Mouse (Mus musculus): ENCODE measurements at regions not wholly inside any gene's neighbourhood (a gene's known extent, or its start where the extent isn't known, plus 50 kb on each side); places are given as distances from the start of the nearest gene placed in this dataset.

- Histone ChIP-seq H3K27ac (ENCODE audit: control insufficient read depth, low read depth, low read length) (no peak overlapping the region), H3K27me3 (ENCODE audit: control insufficient read depth in 1 of 2, insufficient read depth in 2 of 2, low read length in 2 of 2) (no peaks in the 10 kb centered on the region; a peak in 1 of 4 replicates)
Measured at GRCm38 (mm10) chr7:129134661-129135215, 122.1 kb upstream of the Plpp4 start.

GRCm38 (mm10) chr7:129137303-129137990, 119.4 kb upstream of the Plpp4 start:
- no peaks in the 10 kb centered on the region for H3K79me2 ChIP-seq (ENCODE audit: control insufficient read depth, insufficient read depth, low read length, poor library complexity)
- H3K4me1 ChIP-seq (ENCODE audit: control insufficient read depth in 1 of 2, insufficient read depth in 2 of 2, low read length in 2 of 2) = no peaks in the 10 kb centered on the region
- H3K27me3 ChIP-seq (ENCODE audit: control insufficient read depth in 1 of 2, insufficient read depth in 2 of 2, low read length in 2 of 2) = no peaks in the 10 kb centered on the region; a peak in 1 of 4 replicates
- no peak for DNase-seq (ENCODE audit: low read depth, low spot score)
- TF ChIP-seq ZKSCAN1 (IDR thresholded peaks at IDR 0.05; ENCODE audit: low read depth, low read length) (no peak), MYC (IDR thresholded peaks at IDR 0.05; ENCODE audit: low read depth, low read length) (no peak), SIN3A (IDR thresholded peaks at IDR 0.05; ENCODE audit: low read length) (no peak), ZNF384 (IDR thresholded peaks at IDR 0.05; ENCODE audit: low read depth, low read length) (no peak), MAX (IDR thresholded peaks at IDR 0.05; ENCODE audit: low read length) (no peak), E2F4 (IDR thresholded peaks at IDR 0.05; ENCODE audit: borderline replicate concordance, low read depth, low read length) (no peak), RCOR1 (IDR thresholded peaks at IDR 0.05; ENCODE audit: low read depth, low read length) (no peak), SMC3 (IDR thresholded peaks at IDR 0.05; ENCODE audit: low read depth, low read length) (no peak), NELFE (IDR thresholded peaks at IDR 0.05; ENCODE audit: low read depth, low read length) (no peak), GABPA (IDR thresholded peaks at IDR 0.05; ENCODE audit: low read depth, low read length) (no peak), BHLHE40 (IDR thresholded peaks at IDR 0.05; ENCODE audit: borderline replicate concordance, low read depth, low read length) (no peak), NRF1 (IDR thresholded peaks at IDR 0.05; ENCODE audit: insufficient read depth, low read depth, low read length, poor library complexity, severe bottlenecking) (no peak), MEF2A (IDR thresholded peaks at IDR 0.05; ENCODE audit: extremely low read depth, insufficient replicate concordance, low read depth, low read length, poor library complexity, severe bottlenecking) (no peak), USF1 (IDR thresholded peaks at IDR 0.05; ENCODE audit: low read depth, low read length) (no peak), CTCF (IDR thresholded peaks at IDR 0.05 in 2 of 3, conservative IDR thresholded peaks at IDR 0.05 in 1 of 3; ENCODE audit: control insufficient read depth in 1 of 3, insufficient read depth in 1 of 3, low read depth in 2 of 3, low read length in 3 of 3, poor library complexity in 1 of 3, severe bottlenecking in 1 of 3) (no peak), POLR2AphosphoS2 (IDR thresholded peaks at IDR 0.05; ENCODE audit: low read length) (no peak)
- no peak overlapping the region for H3K9ac ChIP-seq (ENCODE audit: control insufficient read depth, low read depth, low read length, poor library complexity, severe bottlenecking)
- no peak overlapping the region for H3K27ac ChIP-seq (ENCODE audit: control insufficient read depth, low read depth, low read length)
- no peaks in the 10 kb centered on the region for H3K9me3 ChIP-seq (replicated peaks; ENCODE audit: insufficient read depth, low read length)
- H3K36me3 ChIP-seq (ENCODE audit: control insufficient read depth in 1 of 2, insufficient read depth in 2 of 2, low read length in 2 of 2) = no peaks in the 10 kb centered on the region
- H3K4me3 ChIP-seq (ENCODE audit: control insufficient read depth in 1 of 2, insufficient read depth in 1 of 2, low read depth in 2 of 2, low read length in 2 of 2) = no peak overlapping the region

More at GRCm38 (mm10) chr7:129134661-129135215, 122.1 kb upstream of the Plpp4 start:
- TF ChIP-seq KAT2A (conservative IDR thresholded peaks at IDR 0.05; ENCODE audit: low read depth, low read length) (no peak), GATA1 (IDR thresholded peaks at IDR 0.05; ENCODE audit: low read depth, low read length) (no peak), TCF12 (IDR thresholded peaks at IDR 0.05; ENCODE audit: low read depth, low read length) (no peak), ELF1 (IDR thresholded peaks at IDR 0.05; ENCODE audit: low read depth, low read length) (no peak), USF2 (IDR thresholded peaks at IDR 0.05; ENCODE audit: borderline replicate concordance in 1 of 2, insufficient read depth in 1 of 2, low read depth in 1 of 2, low read length in 2 of 2) (no peak), EP300 (IDR thresholded peaks at IDR 0.05; ENCODE audit: low read depth in 1 of 2, low read length in 2 of 2) (no peak), NRF1 (IDR thresholded peaks at IDR 0.05; ENCODE audit: insufficient read depth, low read depth, low read length, poor library complexity, severe bottlenecking) (no peak), MAX (IDR thresholded peaks at IDR 0.05; ENCODE audit: low read length) (no peak), CTCF (IDR thresholded peaks at IDR 0.05 in 2 of 3, conservative IDR thresholded peaks at IDR 0.05 in 1 of 3; ENCODE audit: control insufficient read depth in 1 of 3, insufficient read depth in 1 of 3, low read depth in 2 of 3, low read length in 3 of 3, poor library complexity in 1 of 3, severe bottlenecking in 1 of 3) (no peak), ZMIZ1 (IDR thresholded peaks at IDR 0.05; ENCODE audit: low read depth, low read length) (no peak), HCFC1 (IDR thresholded peaks at IDR 0.05; ENCODE audit: low read depth, low read length) (no peak), MAZ (IDR thresholded peaks at IDR 0.05; ENCODE audit: low read depth, low read length) (no peak), MEF2A (IDR thresholded peaks at IDR 0.05; ENCODE audit: extremely low read depth, insufficient replicate concordance, low read depth, low read length, poor library complexity, severe bottlenecking) (no peak), POLR2A (IDR thresholded peaks at IDR 0.05; ENCODE audit: control insufficient read depth in 1 of 2, insufficient read depth in 1 of 2, low read depth in 1 of 2, low read length in 2 of 2, poor library complexity in 1 of 2) (no peak), CHD2 (IDR thresholded peaks at IDR 0.05; ENCODE audit: low read length) (no peak)
- Histone ChIP-seq H3K9me3 (replicated peaks; ENCODE audit: insufficient read depth, low read length) (no peaks in the 10 kb centered on the region), H3K4me3 (ENCODE audit: control insufficient read depth in 1 of 2, insufficient read depth in 1 of 2, low read depth in 2 of 2, low read length in 2 of 2) (no peak overlapping the region), H3K79me2 (ENCODE audit: control insufficient read depth, insufficient read depth, low read length, poor library complexity) (no peaks in the 10 kb centered on the region), H3K9ac (ENCODE audit: control insufficient read depth, low read depth, low read length, poor library complexity, severe bottlenecking) (no peak overlapping the region), H3K36me3 (ENCODE audit: control insufficient read depth in 1 of 2, insufficient read depth in 2 of 2, low read length in 2 of 2) (no peaks in the 10 kb centered on the region), H3K4me1 (ENCODE audit: control insufficient read depth in 1 of 2, insufficient read depth in 2 of 2, low read length in 2 of 2) (no peaks in the 10 kb centered on the region)
- no peak for DNase-seq (ENCODE audit: low read depth, low spot score)

All from MEL (cell line).